Mouse (Mus musculus): ENCODE data around the gene Per3.

Per3 gene

GRCm38 (mm10) chr4:150956369-150957105, 87.9 kb downstream of the Per3 start:
- no peak for DNase-seq
